Mouse (Mus musculus) adrenal gland (tissue): Measurements from ENCODE around the gene Wwp2.

Experiments used
- intact Hi-C: fragments of 180-260 bp; cut with DNase I; formaldehyde crosslinking; loops from one replicate; pipeline ENCODE4 v1.15.1; 2025

Gene Wwp2

DNA sequence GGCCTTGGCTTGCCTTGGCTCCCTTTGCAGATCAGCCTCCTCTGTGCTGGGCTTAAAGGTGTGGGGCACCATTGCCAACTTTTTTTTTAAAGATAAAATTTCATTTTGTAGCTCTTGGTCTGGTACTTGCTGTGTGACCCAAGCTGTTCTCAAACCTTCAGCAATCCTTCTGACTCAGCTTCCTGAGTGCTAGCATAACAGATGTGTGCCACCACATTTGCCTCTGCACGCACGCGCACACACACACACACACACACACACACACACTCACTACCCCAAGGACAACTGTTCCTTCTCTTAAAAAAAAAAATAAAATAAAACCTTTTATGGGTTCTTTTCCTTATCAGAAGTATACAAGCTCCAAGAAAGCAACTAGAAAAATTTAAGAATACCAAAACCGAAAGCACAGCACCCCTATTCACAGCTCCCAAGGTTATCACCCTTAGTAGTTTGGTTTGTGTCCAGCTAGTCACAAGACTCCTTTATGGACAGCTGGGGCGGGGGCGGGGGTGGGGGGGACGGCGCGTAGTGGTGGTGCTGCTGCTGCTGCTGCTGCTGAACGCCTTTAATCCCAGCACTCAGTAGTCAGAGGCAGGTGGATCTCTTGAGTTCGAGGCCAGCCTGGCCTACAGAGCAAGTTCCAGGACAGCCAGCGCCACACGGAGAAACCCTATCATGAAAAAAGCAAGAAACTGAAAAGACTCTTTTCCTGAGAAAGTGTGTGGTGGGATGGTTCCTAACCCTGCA is 68.2 kb downstream of the Wwp2 start:
- intact Hi-C loops: no loop called here

DNA sequence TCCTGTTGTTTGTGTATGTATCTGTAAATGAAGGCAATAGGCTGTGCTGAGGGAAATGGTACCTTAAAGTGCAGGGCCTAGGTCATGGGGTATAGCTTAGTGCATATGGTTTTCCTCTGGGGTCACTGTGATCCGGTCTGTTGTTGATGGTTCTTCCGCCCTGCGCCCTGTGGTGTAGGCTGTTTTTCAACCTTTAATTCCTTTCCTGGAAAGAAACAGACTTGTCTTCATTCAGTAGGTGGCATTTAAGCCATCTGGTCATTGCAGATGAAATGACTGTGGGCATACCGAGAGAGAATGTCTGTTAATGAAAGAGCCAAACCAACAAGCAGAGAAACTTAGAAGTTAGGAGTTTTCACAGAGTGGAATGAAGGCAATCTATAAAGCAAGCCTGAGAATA is 69.1 kb downstream of the Wwp2 start:
- intact Hi-C loops: no loop called here

DNA sequence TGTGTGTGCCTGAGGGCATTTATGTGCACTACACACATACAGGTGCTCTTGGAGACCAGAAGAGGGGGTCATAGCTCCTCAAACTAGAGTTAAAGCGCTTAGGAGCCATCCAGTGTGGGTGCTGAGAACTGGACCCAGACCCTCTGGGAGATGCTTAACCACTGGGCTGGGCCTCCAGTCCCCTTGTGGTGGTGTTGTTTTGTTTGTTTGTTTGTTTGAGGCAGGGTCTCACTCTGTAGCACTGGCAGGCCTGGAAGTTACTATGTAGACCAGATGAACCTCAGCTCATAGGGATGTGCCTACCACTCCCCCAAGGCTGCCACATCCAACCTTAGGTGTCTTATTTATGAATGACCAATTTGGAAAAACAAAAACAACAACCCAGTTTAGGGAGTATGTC is 70.9 kb downstream of the Wwp2 start:
- intact Hi-C loops: no loop called here

DNA sequence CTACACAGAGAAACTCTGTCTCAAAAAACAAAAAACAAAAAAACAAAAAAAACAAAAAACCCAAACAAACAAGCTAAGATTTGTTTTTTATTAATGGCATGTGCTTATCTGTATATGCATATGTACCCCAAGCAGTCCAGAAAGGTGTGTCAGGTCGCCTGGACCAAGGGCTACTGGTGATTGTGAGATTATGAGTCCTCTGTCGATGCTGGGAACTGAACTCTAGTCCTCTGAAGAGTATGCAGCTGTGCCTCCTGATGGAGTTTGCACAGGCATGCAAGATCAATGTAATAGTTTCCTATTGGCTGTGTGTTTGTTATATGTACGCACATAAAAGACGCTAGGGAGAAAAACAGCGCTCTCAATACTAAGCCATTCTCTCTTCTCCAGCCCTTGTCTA is 74.0 kb downstream of the Wwp2 start:
- intact Hi-C loops: loop anchor here (5.0 kb wide), 1 partner anchor 58 kb away; no protein-coding TSS in a partner anchor

DNA sequence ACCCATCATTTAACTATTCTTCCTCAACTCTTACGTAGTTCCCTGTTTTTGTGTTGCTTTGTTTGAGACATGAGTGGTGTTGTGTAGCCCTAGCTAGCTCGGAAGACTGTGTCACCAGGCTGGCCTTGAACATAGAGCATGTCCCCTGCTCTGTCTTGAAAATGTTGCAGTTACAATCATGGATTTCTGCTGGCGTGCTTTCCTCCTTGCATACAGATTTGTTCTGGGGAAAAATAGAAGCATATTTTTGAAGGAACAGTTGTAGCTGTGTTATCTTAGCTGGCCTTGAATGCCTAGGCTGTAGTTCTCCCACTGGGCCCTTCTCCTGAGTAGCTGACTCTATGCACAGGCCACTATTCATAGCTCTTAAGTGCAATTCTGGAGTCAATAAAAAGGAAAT is 74.6 kb downstream of the Wwp2 start:
- intact Hi-C loops: loop anchor here (5.0 kb wide), 1 partner anchor 58 kb away; no protein-coding TSS in a partner anchor

DNA sequence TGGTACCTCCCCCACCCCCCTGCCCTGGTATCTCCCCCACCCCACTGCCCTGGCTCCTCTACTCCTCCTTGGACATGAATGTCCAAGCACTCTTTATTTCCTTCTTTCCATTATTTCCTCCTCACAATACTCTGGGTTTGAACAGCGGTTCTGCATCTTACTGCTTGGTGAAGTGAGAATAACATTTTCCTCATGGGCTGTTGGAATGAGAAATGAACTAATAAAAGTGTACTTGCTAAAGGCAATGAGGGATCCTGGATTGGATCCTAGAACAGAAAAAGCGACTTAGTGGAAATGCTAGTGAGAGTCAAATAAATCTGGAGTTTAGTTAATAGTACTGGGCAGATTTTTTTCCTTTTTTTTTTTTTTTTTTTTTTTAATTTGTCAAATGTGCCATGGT is 77.1 kb downstream of the Wwp2 start:
- intact Hi-C loops: loop anchor here (5.0 kb wide), 1 partner anchor 61 kb away; no protein-coding TSS in a partner anchor

DNA sequence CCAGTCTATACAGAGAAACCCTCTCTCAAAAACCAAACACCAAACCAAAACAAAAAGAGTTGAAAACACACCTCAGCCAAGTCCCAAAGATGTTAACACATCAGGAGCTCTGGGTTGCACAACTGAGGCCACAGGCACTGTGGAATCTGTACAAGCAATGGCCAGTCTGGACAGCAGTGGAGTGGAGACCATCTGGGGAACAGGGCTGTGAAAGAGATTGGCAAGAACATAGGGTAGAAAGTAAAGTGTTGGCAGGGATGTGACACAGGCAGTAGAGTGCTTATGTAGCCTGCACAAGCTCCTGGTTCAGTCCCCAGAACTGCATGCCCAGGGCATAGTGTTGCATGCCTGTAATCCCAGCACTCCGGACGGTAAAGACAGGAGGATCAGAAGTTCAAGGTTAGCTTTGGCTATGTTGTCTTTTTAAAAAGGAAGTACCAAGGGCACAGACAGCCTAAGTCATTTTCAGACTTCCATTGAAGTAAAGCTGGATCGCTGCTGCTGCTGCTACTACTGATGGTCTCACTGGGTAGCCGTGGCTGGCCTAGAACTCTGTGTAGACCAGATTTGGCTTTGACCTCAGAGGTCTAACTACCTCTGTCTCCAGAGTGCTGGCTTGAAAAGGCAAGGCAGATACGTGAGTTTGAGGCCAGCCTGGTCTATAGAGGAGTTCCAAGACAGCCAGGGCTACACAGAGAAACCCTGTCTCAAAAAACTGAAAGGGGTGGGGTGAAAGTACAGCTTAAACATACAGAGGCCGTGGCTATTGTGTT is 79.0 kb downstream of the Wwp2 start:
- intact Hi-C loops: loop anchor here (5.0 kb wide), 1 partner anchor 63 kb away; no protein-coding TSS in a partner anchor

DNA sequence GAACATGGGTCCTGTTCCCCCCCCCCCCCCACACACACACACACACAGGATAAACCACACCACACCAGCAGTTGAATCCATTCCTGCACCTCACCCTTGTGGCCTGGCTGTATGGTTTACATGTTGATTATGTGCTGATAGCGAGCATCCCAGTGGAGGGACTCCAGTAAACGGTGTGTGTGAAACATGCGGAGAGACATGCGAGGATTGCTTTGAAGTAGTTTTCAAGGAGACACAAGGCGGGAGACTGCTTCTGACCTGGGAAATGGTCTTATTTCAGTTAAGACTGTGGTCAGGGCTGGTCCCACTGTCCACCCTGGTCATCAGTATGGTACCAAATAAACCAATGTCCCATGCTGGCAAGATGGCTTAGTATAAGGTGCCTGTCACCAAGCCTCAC is 82.6 kb downstream of the Wwp2 start:
- intact Hi-C loops: no loop called here

DNA sequence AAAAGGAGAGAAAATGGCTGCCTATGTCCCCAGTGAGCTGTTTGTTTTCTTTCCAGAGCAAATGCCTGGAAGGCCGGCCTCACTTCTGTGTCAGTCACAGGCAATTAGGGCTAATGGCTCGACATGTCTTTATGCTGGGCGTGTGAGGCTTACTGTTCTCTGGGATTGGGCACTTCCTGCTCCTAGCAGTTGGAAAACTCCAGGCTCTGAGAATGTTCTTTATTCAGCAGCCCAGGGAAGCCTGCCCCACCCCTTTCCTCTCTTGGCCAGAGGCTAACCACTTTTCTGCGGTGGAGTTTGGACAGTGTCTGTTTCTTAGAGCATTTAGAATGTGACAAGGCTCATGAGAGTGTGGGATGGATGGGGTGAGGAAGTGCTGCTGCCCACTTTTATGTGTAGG is 83.7 kb downstream of the Wwp2 start:
- intact Hi-C loops: no loop called here

DNA sequence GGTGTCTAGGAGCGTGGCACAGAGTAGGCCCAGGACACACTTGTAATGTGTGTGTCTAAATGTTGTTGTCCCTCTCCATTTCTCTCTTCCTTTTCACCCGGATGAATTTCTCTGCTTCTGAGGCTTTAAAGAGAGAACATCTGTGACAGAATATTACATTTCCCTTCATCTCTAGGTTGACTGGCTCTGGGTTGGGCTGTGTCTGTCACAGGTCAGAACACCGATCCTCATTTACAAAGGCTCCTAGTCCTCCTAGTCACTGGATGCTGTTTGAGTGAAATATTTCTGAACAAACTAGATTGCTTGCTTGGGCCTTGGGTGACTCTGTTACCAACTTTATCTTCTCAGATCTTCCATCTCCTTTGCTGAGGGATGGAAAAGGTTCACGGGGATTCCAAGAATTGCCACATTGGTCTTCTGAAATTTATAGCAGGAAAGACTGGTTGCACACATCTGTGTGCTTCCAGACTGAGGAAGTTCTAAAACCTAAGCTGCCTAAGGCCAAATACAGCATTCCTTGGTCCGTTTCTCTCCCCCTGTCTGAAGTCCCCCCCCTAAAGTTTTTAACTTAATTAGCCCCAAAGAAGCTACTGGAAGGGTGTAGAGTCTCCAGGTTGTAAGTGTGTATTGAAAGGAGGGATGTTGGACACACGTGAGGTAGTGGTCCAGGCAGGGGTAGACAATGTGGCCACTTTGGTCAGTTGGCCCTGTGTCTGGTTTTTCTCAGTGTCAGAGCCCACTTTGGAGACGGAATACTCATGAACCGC is 85.8 kb downstream of the Wwp2 start:
- intact Hi-C loops: no loop called here

DNA sequence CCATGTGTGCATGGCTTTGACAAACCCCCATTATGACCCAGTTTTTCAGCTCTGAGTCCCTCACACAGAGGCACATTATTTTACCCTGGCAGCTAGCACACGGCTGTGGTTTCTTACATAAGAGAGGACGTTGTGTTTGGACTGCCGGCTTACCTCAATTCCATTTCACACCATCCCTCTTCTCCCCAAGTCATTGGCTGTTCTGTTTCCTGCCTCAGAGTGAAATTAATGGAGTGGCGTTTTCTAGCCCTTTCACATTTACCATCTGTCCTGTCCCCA is 86.3 kb downstream of the Wwp2 start:
- intact Hi-C loops: no loop called here

DNA sequence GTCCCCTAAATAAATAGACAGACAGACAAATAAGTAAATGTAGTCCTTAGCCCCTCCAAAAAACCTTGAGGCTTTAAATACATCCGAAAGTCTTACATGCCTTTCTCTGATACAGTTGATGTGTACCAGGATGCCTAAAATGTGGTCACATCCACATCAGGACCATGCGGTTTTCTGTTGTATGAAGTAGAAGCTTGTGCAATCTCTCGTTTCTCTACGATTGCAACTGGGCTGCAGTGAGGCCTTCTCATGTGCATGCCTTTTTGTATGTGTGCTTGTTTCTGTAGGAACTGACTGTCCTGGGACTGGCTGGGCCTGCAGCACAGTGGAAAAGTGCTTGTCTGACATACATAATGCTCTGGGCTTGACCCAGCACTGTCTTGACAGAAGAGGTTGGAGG is 88.4 kb downstream of the Wwp2 start:
- intact Hi-C loops: no loop called here

DNA sequence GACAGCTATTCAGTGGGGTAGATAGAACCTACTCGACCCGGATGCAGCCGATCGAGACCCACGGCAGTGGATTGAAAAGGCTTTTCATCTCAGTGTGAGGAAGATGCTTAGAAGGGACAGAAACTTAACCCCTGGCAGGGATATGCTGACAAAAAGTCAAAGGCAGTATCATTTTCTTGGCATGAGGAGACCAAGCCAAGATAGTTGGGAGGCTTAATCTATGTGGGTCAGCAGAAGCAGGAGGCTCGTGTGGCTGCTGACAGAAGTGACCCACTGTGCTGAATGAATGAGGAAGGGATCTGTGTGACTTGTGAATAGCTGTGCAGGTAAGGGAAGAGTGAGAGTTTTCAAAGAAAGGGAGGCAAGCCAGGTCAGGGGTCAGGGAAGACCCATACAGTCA is 92.6 kb downstream of the Wwp2 start:
- intact Hi-C loops: no loop called here

DNA sequence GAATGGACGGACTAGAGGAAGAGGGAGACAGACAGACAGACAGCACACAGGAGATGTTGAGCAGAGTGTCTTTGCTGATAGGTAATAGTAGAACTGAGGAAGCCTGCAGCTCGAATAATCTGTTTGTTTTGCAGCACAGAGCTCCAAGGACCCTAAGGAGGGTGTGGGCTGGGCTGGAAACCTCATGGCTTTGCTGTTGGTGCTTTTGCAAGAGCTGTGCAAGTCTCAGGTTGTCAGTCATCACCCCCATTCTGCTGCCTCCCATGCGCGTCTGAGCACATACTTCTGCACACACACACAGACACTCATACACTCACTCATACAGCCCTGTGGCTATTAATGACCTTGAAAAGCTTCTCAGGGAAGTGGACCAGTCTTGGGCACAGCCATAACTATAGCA is 101.3 kb downstream of the Wwp2 start:
- intact Hi-C loops: no loop called here

DNA sequence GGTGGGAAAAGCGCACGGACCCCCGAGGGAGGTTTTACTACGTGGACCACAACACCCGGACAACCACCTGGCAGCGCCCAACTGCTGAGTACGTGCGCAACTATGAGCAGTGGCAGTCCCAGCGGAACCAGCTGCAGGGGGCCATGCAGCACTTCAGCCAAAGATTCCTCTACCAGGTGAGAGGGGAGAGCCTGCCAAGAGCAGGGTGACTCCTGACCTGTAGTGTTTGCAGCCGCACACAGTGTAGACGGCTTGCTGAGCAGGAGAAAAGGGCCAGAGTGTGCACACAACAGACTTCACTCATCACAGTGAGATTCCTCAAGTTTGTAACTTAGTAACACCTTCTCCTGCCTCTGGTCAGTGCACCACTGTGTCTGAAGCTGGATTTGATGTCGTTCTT is 104.5 kb downstream of the Wwp2 start:
- intact Hi-C loops: no loop called here

DNA sequence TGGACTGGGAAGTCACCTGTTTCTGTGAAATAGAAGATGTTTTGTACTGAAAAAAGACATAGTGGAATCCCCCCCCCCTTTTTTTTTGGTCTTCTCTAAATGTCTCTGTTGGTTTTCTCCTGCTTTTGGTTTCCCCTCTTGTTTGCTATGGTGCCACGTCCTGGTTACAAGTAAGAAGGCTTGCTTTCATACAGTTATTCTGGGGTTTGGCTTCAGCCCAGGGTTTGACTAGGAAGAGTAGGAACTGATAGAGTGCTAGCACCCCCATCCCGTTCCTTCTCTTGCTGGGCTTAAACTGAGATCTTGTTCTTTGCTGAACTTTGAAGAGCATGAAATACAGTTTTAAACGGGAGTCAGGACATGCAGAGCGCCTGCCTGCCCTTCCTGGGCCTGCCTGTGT is 105.2 kb downstream of the Wwp2 start:
- intact Hi-C loops: no loop called here

DNA sequence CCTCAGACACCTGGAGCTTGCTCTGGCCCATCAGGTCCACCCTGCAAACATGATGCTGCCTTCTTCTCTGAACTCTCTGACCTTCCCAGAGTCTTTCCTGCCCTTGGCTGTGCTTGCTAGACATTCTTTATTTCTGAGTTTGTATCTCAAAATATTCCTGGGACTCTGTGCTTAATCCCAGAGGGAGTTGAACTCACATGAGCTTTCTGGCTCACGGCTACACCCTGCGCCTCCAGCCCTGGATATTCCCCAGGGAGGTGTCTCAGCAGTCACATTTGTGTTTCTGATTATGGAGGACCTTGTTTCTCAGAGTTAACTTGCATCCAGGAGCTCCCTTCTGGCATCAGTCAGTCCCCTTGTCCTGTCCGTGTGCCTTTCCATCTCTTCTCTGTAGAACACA is 106.0 kb downstream of the Wwp2 start:
- intact Hi-C loops: no loop called here

DNA sequence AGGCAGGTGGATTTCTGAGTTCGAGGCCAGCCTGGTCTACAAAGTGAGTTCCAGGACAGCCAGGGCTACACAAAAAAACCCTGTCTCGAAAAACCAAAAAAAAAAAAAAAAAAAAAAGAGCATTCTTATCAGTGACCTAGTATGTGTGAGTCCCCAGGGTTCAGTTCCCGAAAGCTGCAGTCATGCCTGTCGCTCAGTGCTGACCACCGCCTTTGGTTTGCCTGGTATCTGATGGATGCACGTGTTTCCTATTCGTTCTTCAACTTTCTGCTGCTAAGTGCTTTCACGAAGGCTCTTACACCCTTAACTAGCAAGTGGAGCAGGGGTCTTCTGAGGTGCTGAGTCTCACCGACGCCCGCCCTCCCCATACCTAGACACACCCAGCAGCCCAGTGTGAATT is 107.5 kb downstream of the Wwp2 start:
- intact Hi-C loops: no loop called here

DNA sequence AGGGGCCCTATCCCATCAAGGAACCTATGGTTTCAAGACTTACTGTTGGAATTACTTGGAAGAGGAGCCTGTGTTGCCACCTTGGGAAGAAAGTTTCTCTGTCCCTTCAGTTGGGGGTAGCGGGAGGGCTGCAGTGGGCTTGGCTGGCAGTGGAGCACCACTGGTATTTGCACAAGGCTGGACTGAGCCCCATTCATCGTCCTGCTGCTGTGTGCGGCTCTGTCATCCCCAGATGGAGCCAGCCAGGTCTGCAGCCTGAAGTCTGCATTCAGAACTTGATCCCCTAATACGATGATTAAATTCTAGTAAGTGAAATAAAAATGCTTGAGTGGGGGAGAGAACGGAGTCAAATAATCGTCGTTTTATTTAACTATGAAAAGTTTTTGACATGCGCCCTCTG is 108.0 kb downstream of the Wwp2 start:
- intact Hi-C loops: no loop called here

DNA sequence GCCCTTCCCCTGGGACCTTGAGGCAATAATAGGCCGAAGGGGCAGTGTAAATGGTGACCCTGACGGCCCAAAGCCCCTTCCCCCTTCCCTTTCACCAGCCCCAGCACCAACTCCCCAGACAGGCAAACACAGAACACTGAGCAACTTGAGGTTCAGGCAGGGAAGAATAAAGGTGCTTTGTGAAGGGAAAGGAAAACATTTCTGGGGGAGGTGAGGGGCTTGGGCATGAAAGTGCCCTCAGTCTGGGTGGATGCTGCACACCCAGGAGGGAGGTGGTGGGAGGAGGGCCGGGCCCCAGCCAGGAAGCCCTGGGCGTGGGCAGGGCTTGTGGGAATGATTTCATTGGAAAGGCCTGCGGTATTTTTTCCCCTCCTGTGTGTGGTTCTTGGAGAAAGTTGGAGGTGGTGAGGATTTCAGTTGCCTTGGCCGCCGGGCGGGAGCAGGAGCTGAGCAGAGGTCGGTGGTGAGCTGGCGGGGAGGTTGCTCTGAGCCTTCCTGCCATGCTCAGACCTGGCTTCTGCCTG is 108.5 kb downstream of the Wwp2 start:
- intact Hi-C loops: no loop called here

DNA sequence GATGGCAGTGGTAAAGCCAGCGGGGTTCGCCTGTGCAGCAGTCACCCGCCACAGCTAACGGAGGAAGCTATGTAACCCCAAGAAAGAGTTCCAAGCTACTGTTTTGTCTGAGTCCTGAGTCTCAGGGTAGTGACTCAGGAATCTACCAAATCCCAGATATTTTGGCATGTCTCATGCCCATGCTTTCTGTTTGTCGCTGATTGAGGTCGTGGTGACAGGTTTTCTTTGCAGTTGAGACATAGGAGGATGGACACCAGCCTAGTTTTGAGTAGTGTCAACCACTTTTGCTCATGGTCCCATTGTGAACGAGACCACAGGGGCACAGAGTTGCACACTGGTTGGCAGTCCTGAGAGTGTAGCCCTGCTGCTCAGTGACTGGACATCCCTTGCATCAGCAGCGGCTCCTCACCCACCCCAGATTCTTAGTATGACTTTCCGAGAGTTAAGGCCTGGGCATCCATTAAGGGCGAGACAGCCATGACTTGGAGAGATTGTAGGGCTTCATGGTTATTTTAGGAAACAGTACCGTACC is 109.5 kb downstream of the Wwp2 start:
- intact Hi-C loops: no loop called here

DNA sequence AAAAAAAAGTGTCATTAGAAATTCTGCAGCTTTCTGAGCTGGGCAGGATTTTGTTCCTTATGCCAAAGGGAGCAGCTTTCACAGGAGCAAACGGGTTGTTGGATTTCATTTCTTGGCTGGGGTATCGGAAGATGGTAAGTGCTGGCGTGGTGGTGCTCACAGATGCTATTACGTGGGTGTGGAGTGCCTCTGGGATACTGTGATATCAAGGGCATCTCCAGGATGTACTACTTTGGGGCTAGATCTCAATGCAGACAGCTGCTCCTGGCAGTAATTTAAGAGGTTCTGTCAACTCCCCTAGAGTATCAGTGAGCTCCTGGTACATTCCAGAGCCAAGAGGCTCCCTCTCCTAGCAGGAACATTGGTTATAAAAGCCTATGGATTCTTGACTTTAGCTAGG is 110.0 kb downstream of the Wwp2 start:
- intact Hi-C loops: no loop called here
